Mouse (Mus musculus): Measurements from ENCODE around the gene Hnf1b. TPM values are rescaled to one million over a fixed set of nuclear protein-coding genes. Genes with fewer than 3 reads are reported as not detected.

Gene Hnf1b
- polyA plus RNA-seq (2015; fragmentation: Nextera tagmentation; extraction: Ambion mirVana) = 4.8 and 5.0 TPM in 2 replicates

DNA sequence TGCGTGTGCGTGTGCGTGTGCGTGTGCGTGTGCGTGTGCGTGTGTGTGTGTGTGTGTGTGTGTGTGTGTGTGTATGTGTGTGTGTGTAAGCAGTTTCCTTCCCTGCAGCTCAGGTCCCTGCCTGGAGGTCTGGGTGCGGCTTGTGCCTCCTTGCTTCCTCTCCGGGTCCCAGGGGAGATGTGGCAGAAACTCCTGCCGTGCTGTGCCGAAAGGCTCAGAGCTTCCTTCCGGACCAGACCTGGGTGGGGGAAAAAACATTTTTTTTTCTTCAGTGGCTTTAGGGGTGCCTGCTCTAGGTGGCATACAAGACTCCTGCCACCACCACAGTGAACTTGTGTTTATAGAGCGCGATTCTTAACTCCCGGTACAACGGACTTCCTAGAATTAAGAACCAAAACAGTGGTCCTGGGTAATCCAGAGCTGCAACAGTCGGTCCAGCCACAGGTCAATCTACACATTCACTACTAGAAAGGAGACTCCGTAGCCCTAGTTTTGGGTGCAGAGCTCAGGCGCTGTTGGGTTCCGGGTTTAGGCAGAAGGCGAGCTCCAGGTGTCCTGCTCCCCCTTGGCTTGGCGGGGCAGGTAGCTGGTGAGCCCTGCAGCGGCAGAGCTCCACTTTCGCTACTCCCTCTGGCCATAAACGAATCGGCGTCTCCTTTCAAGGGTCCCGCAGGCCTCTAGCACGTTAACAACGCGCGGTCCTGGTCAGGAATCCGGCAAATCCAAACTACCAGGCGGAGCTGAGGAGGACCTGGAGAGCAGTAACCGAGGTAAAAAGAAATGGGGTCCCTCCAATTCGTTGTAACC lies at the start of gene Hnf1b:
Hnf1b (plus strand) TSS at position 535 of the 807 bp plus-strand sequence.
- H3K4me3 ChIP-seq (ENCODE audit: low read depth, low read length) = peak within 1 kb of the TSS; percentile 45
- peak within 1 kb of the TSS; percentile 63 for H3K9ac ChIP-seq (ENCODE audit: low read length)
- peaks cover 3% of the 10 kb centered on the region; the same call in 1 of the 2 replicates for H3K27me3 ChIP-seq (ENCODE audit: control insufficient read depth, insufficient read depth, low read length)
- ATAC-seq (ENCODE audit: low FRiP score, low TSS enrichment) (peak; percentile 55), DNase-seq (ENCODE audit: low spot score) (peak; percentile 68)
- no peaks in the 10 kb centered on the region for H3K36me3 ChIP-seq (ENCODE audit: control insufficient read depth, insufficient read depth, low read length)
- H3K4me1 ChIP-seq (replicated peaks; ENCODE audit: control insufficient read depth, insufficient read depth) = no peaks in the 10 kb centered on the region
- WGBS = 1% methylated on average over 29 of the region's 36 CpGs
- no peak for TF ChIP-seq EP300 (optimal IDR thresholded peaks at IDR 0.05)
- no peak for TF ChIP-seq CTCF (IDR thresholded peaks at IDR 0.05; ENCODE audit: low read depth)
- no peaks in the 10 kb centered on the region for H3K9me3 ChIP-seq (ENCODE audit: control insufficient read depth, low read length)
- H3K4me2 ChIP-seq (replicated peaks; ENCODE audit: low read depth) = peak within 1 kb of the TSS; percentile 69
- peak within 1 kb of the TSS; percentile 86 for H3K27ac ChIP-seq (replicated peaks)

DNA sequence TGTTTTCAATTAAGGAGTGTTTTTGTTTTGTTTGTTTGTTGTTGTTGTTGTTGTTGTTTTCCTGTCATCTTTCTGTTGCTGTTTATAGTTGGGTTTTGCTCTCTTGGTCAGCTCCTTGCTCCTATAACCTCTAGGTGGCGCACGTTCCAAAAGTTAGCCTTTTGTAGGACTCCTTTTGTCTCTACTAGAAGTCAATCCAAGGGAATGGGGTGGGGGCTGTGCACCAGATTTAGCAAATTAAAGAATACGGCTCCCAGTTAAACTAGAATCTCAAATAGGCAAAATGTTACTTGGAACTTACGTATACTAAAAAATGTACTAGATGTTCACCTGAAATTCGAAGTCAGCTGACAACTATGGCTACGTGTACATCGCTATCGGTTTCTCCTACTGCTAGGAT lies 47.7 kb upstream of the Hnf1b start:
- H3K27ac ChIP-seq (replicated peaks) = no peak overlapping the region
- TF ChIP-seq EP300 (optimal IDR thresholded peaks at IDR 0.05) (no peak), CTCF (IDR thresholded peaks at IDR 0.05; ENCODE audit: low read depth) (peak; percentile 78)

DNA sequence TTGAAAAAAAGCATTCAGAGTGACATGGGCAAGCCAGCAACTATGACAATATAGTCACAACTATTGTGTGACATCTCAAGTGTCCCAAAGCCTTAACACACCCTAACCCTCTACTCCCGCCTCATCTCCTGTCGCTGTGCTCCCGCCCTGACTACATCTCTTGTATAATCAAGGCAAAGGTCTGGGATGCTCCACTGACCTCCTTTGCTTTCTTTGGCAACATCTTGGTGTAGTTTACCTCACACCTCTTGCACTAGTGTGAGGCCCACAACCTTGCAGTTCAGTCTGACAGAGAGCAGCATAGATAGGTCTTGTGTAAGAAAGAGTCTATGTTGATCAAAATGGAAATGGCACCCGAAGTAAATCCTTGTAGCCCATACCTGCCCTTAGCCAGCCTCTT lies 47.3 kb upstream of the Hnf1b start:
- TF ChIP-seq EP300 (optimal IDR thresholded peaks at IDR 0.05) = no peak
- TF ChIP-seq CTCF (IDR thresholded peaks at IDR 0.05; ENCODE audit: low read depth) = no peak
- Histone ChIP-seq H3K9ac (ENCODE audit: low read length) (no peak overlapping the region), H3K9me3 (ENCODE audit: control insufficient read depth, low read length) (no peaks in the 10 kb centered on the region), H3K4me2 (replicated peaks; ENCODE audit: low read depth) (no peak overlapping the region), H3K36me3 (ENCODE audit: control insufficient read depth, insufficient read depth, low read length) (no peaks in the 10 kb centered on the region), H3K27ac (replicated peaks) (no peak overlapping the region), H3K27me3 (ENCODE audit: control insufficient read depth, insufficient read depth, low read length) (no peaks in the 10 kb centered on the region), H3K4me3 (ENCODE audit: low read depth, low read length) (no peak overlapping the region), H3K4me1 (replicated peaks; ENCODE audit: control insufficient read depth, insufficient read depth) (no peaks in the 10 kb centered on the region)
- 87% methylated on average over 4 of the region's 4 CpGs for WGBS
- ATAC-seq (ENCODE audit: low FRiP score, low TSS enrichment) (no peak), DNase-seq (ENCODE audit: low spot score) (no peak)

More for the DNA sequence above, 47.7 kb upstream of the Hnf1b start:
- Histone ChIP-seq H3K9me3 (ENCODE audit: control insufficient read depth, low read length) (no peaks in the 10 kb centered on the region), H3K27me3 (ENCODE audit: control insufficient read depth, insufficient read depth, low read length) (no peaks in the 10 kb centered on the region), H3K36me3 (ENCODE audit: control insufficient read depth, insufficient read depth, low read length) (no peaks in the 10 kb centered on the region), H3K4me3 (ENCODE audit: low read depth, low read length) (no peak overlapping the region), H3K4me2 (replicated peaks; ENCODE audit: low read depth) (no peak overlapping the region), H3K4me1 (replicated peaks; ENCODE audit: control insufficient read depth, insufficient read depth) (no peaks in the 10 kb centered on the region), H3K9ac (ENCODE audit: low read length) (no peak overlapping the region)
- 68% methylated on average over 8 of the region's 8 CpGs for whole genome bisulfite sequencing
- ATAC-seq (ENCODE audit: low FRiP score, low TSS enrichment) (no peak), DNase-seq (ENCODE audit: low spot score) (no peak)

DNA sequence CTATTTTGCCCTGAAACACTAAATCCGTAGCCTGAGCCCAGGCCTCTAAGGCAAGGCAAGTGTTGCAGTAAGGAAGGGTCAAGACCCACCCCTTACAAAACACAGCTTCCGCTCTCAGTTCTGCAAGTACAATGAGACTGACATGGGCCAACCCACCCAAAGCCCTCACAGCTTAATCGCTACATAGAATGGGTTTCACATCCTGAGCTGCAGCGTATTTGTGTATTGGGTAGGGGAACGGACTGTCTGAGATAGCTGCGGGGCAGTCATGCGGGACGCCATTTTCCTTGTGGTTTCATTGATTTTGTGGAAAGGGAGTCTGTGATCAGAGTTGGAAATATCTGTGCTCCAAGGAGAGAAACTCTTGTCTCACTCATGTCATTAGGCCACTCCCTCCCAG lies 39.4 kb upstream of the Hnf1b start:
- TF ChIP-seq CTCF (IDR thresholded peaks at IDR 0.05; ENCODE audit: low read depth) (no peak), EP300 (optimal IDR thresholded peaks at IDR 0.05) (no peak)
- Histone ChIP-seq H3K36me3 (ENCODE audit: control insufficient read depth, insufficient read depth, low read length) (no peaks in the 10 kb centered on the region), H3K4me1 (replicated peaks; ENCODE audit: control insufficient read depth, insufficient read depth) (no peaks in the 10 kb centered on the region), H3K27me3 (ENCODE audit: control insufficient read depth, insufficient read depth, low read length) (no peaks in the 10 kb centered on the region), H3K27ac (replicated peaks) (no peak overlapping the region), H3K4me2 (replicated peaks; ENCODE audit: low read depth) (no peak overlapping the region), H3K9me3 (ENCODE audit: control insufficient read depth, low read length) (no peaks in the 10 kb centered on the region), H3K4me3 (ENCODE audit: low read depth, low read length) (no peak overlapping the region), H3K9ac (ENCODE audit: low read length) (no peak overlapping the region)
- 89% methylated on average over 8 of the region's 8 CpGs for WGBS
- DNase-seq (ENCODE audit: low spot score) (no peak), ATAC-seq (ENCODE audit: low FRiP score, low TSS enrichment) (no peak)

DNA sequence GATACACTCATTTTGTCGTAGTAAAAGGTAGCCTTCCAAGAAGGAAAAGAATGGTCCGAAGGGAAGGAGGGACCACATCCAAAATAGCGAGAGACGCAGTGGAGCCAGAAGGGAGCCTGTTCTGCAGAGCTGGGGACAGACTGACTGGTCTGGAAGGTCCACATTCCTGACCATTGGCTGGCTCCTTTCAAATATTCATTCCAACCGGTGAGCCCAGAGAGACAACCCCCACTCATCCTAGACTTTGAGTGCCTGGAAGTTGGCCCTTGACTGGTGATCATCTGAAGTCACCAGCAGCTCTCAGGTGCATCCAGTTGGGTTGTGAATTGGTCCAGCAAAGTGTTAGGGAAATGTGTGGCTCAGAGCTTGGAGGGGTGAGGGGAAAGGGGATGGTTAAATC lies 34.7 kb upstream of the Hnf1b start:
- DNase-seq (ENCODE audit: low spot score) = no peak
- Histone ChIP-seq H3K4me3 (ENCODE audit: low read depth, low read length) (no peak overlapping the region), H3K4me1 (replicated peaks; ENCODE audit: control insufficient read depth, insufficient read depth) (no peaks in the 10 kb centered on the region), H3K27me3 (ENCODE audit: control insufficient read depth, insufficient read depth, low read length) (no peaks in the 10 kb centered on the region), H3K36me3 (ENCODE audit: control insufficient read depth, insufficient read depth, low read length) (no peaks in the 10 kb centered on the region), H3K4me2 (replicated peaks; ENCODE audit: low read depth) (no peak overlapping the region), H3K27ac (replicated peaks) (no peak overlapping the region), H3K9ac (ENCODE audit: low read length) (no peak overlapping the region), H3K9me3 (ENCODE audit: control insufficient read depth, low read length) (no peaks in the 10 kb centered on the region)
- TF ChIP-seq CTCF (IDR thresholded peaks at IDR 0.05; ENCODE audit: low read depth) (no peak), EP300 (optimal IDR thresholded peaks at IDR 0.05) (no peak)
- WGBS = 69% methylated on average over 5 of the region's 5 CpGs
- no peak for ATAC-seq (ENCODE audit: low FRiP score, low TSS enrichment)

DNA sequence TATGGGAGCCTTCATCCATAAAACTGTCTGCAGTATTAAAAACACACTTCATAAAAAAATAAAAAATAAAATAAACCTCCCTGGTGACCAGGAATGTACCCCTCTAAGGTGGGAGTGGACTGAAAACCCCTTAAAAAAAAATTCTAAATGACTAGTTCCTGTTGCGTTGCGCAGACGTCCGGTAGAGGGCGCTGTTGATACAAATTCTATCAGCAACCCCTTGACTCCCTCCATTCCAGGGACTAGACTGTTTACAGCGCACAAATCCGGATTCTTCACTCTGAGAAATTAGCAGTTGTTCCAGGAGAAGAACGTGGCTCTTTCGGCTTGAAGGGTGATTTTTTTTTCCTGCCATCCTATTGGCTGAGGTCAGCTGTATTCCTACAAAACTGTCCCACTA lies 34.2 kb upstream of the Hnf1b start:
- H3K36me3 ChIP-seq (ENCODE audit: control insufficient read depth, insufficient read depth, low read length) = no peaks in the 10 kb centered on the region
- no peak overlapping the region for H3K27ac ChIP-seq (replicated peaks)
- TF ChIP-seq CTCF (IDR thresholded peaks at IDR 0.05; ENCODE audit: low read depth) = peak; percentile 80
- TF ChIP-seq EP300 (optimal IDR thresholded peaks at IDR 0.05) = no peak
- no peak overlapping the region for H3K4me2 ChIP-seq (replicated peaks; ENCODE audit: low read depth)
- no peaks in the 10 kb centered on the region for H3K4me1 ChIP-seq (replicated peaks; ENCODE audit: control insufficient read depth, insufficient read depth)
- H3K4me3 ChIP-seq (ENCODE audit: low read depth, low read length) = no peak overlapping the region
- peak; percentile 70 for DNase-seq (ENCODE audit: low spot score)
- no peaks in the 10 kb centered on the region for H3K9me3 ChIP-seq (ENCODE audit: control insufficient read depth, low read length)
- H3K27me3 ChIP-seq (ENCODE audit: control insufficient read depth, insufficient read depth, low read length) = no peaks in the 10 kb centered on the region
- H3K9ac ChIP-seq (ENCODE audit: low read length) = no peak overlapping the region
- ATAC-seq (ENCODE audit: low FRiP score, low TSS enrichment) = no peak
- WGBS = 9% methylated on average over 9 of the region's 9 CpGs

Measured in stomach, postnatal 0 days (tissue).